21 mouse cellular contexts compared by ENCODE assay signal in genomic region chr9:99484632-99485031, GRCm38 (mm10). TPM values are rescaled to one million over a fixed set of nuclear protein-coding genes. Genes with fewer than 3 reads are reported as not detected.
"Had no signal": no experiment of that assay in that cellular context is flagged by ENCODE, and none has a peak within 500 bp of the region (broad histone marks: within the 10 kb centered on the region; RNA-seq: fewer than 3 reads in every experiment).

No protein-coding gene starts in this region.

- H3K4me2 ChIP-seq: lung, embryonic 15.5 days; midbrain, embryonic 11.5 days; midbrain, embryonic 13.5 days; midbrain, embryonic 15.5 days; neural tube, embryonic 12.5 days; stomach, embryonic 15.5 days had no signal

- H3K9me3 ChIP-seq: lung, embryonic 15.5 days; megakaryocyte, embryonic 14.5 days; midbrain, embryonic 13.5 days; midbrain, embryonic 15.5 days; neural tube, embryonic 12.5 days; stomach, embryonic 15.5 days had no signal

- ATAC-seq: lung, postnatal 0 days; midbrain, embryonic 13.5 days; midbrain, embryonic 15.5 days had no signal

- H3K4me1 ChIP-seq: midbrain, embryonic 15.5 days; neural tube, embryonic 12.5 days had no signal

- H3K27ac ChIP-seq: lung, embryonic 15.5 days; macrophage; midbrain, embryonic 13.5 days; midbrain, embryonic 15.5 days; neural tube, embryonic 12.5 days; stomach, embryonic 15.5 days; stomach, postnatal 0 days had no signal

- DNase-seq: lung, adult 2 months; lung, postnatal 14 days; lung, postnatal 36 days; right cerebral cortex, postnatal 14 days; thymus, adult 2 months; thymus, postnatal 25 days; thymus, postnatal 4 days had no signal

- H3K4me3 ChIP-seq: lung, embryonic 15.5 days; megakaryocyte, embryonic 14.5 days; midbrain, embryonic 13.5 days; midbrain, embryonic 15.5 days; neural tube, embryonic 12.5 days; stomach, embryonic 15.5 days had no signal

- H3K9ac ChIP-seq: lung, embryonic 15.5 days; midbrain, embryonic 13.5 days; midbrain, embryonic 15.5 days; neural tube, embryonic 12.5 days; stomach, embryonic 15.5 days had no signal

- H3K27me3 ChIP-seq: lung, embryonic 15.5 days; megakaryocyte, embryonic 14.5 days; midbrain, embryonic 13.5 days; midbrain, embryonic 15.5 days; neural tube, embryonic 12.5 days; stomach, embryonic 15.5 days had no signal

RNA-seq across cellular contexts. Expression of gene Nme9, which starts 33.4 kb away (rescaled TPM):
- total RNA-seq: megakaryocyte progenitor cell, adult 5-6 weeks; monocyte, adult 5-6 weeks; neutrophil, adult 5-6 weeks had no signal
- polyA plus RNA-seq: macrophage; midbrain, embryonic 11.5 days; neural tube, embryonic 12.5 days; neural tube, embryonic 14.5 days; stomach, postnatal 0 days had no signal

RNA-seq across cellular contexts. Expression of gene Mras, which starts 47.5 kb away (rescaled TPM):
- total RNA-seq: monocyte, adult 5-6 weeks had no signal
